Mouse (Mus musculus) ES-Bruce4 (cell line): ENCODE measurements around the gene Fnip1. TPM values are rescaled to one million over a fixed set of nuclear protein-coding genes. Genes with fewer than 3 reads are reported as not detected.

ENCODE experiments used
- H3K27ac ChIP-seq: 2 replicates; pipeline ENCODE4 v1.5.1; 2012; ENCODE audit warnings: low read length, inconsistent platforms; ENCODE audit not compliant: insufficient read depth
- H3K27me3 ChIP-seq: 2 replicates; pipeline ENCODE4 v1.6.1; 2012; ENCODE audit warnings: mild to moderate bottlenecking, low read length, inconsistent platforms; ENCODE audit not compliant: control insufficient read depth, poor library complexity, insufficient read depth, severe bottlenecking
- H3K36me3 ChIP-seq: 2 replicates; pipeline ENCODE4 v1.6.1; 2012; ENCODE audit warnings: inconsistent platforms, mild to moderate bottlenecking, low read length, moderate library complexity; ENCODE audit not compliant: control insufficient read depth, poor library complexity, insufficient read depth, severe bottlenecking
- H3K4me1 ChIP-seq: one replicate; pipeline ENCODE4 v1.8.1; 2011; ENCODE audit warnings: low read length; ENCODE audit not compliant: control insufficient read depth, insufficient read depth
- H3K4me3 ChIP-seq: 2 replicates; pipeline ENCODE4 v1.5.1; 2011; ENCODE audit warnings: low read depth, mild to moderate bottlenecking, low read length
- H3K9ac ChIP-seq: 2 replicates; pipeline ENCODE4 v1.6.1; 2012; ENCODE audit warnings: low read depth, mild to moderate bottlenecking, inconsistent platforms; ENCODE audit not compliant: poor library complexity, severe bottlenecking
- H3K9me3 ChIP-seq: replicated peaks from 2 replicates; pipeline ENCODE4 v1.6.1; 2012; ENCODE audit warnings: mild to moderate bottlenecking, low read length, inconsistent platforms; ENCODE audit not compliant: control insufficient read depth, poor library complexity, insufficient read depth, severe bottlenecking
- CTCF ChIP-seq: IDR thresholded peaks from one replicate; pipeline ENCODE4 v1.8.1; 2011; ENCODE audit warnings: low read depth, low read length
- EP300 ChIP-seq: IDR thresholded peaks from 2 replicates; pipeline ENCODE4 v1.6.1; 2011; ENCODE audit warnings: low read depth, low read length; ENCODE audit not compliant: insufficient read depth
- POLR2A ChIP-seq: IDR thresholded peaks from one replicate; pipeline ENCODE4 v1.8.1; 2011; ENCODE audit warnings: low read length; ENCODE audit not compliant: insufficient read depth
- polyA plus RNA-seq: library from polyadenylated mRNA; stranded (reverse); fragments of >200 nt; gene quantifications from 2 replicates; pipeline ENCODE4 v1.2.4, GENCODE M21; 2011; ENCODE audit warnings: low read depth; ENCODE audit not compliant: missing spikeins, insufficient read depth, insufficient read length

The Fnip1 gene
- polyA plus RNA-seq, 1 experiment: 33.2 TPM

DNA sequence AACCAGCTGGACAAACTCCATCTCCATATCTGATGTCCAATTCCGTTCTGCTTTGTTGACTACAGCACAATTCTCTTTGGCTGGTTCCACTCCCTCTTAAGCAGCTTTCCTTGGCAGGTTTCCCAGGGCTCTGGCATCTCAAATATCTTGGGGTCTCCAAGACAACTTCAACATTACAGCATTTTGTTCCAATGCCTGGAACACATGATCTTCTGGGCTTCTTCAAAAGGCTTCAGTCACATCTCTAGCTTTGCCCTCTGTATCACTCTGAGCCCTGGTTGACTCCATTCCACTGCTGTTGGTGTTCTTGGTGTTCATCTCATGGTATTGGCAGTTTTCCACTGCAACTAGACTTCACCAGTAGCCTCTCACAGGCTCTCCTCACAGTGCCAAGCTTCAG is 92.4 kb downstream of the Fnip1 start:
- Histone ChIP-seq H3K27me3 (no peaks in the 10 kb centered on the region), H3K36me3 (no peaks in the 10 kb centered on the region), H3K9me3 (no peaks in the 10 kb centered on the region), H3K9ac (no peak overlapping the region), H3K27ac (no peak overlapping the region), H3K4me3 (no peak overlapping the region), H3K4me1 (no peaks in the 10 kb centered on the region)
- no peak for TF ChIP-seq EP300
- no peak for TF ChIP-seq CTCF
- no peak for TF ChIP-seq POLR2A

GRCm38 (mm10) chr11:54530916-54531315 is 92.9 kb downstream of the Fnip1 start:
- TF ChIP-seq CTCF: no peak
- TF ChIP-seq EP300: no peak
- no peak for TF ChIP-seq POLR2A
- H3K4me3 ChIP-seq: no peak overlapping the region

DNA sequence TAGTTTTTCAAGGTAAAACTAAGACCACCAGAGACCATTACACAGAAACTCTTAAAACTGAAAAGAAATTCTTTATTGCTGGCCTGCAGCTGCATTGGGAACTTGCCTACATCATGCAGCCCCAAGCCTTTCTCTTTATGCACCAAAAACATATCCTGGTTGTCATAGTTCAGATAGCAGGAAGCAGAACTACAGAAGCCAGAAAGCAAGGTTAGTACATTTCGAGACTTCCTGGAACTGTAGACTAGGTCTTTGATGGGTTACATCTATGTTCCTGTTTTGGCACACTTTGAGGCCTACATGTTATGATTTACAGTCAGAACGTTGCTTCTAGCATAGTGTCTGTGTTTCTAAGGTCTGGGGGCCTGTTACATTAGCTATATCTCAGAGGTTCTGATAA is 95.8 kb downstream of the Fnip1 start:
- Histone ChIP-seq H3K36me3 (no peaks in the 10 kb centered on the region), H3K4me3 (no peak overlapping the region), H3K27ac (no peak overlapping the region), H3K9me3 (no peaks in the 10 kb centered on the region), H3K27me3 (no peaks in the 10 kb centered on the region), H3K9ac (no peak overlapping the region), H3K4me1 (no peaks in the 10 kb centered on the region)
- TF ChIP-seq CTCF: no peak
- TF ChIP-seq POLR2A: no peak
- no peak for TF ChIP-seq EP300

More at GRCm38 (mm10) chr11:54530916-54531315, 92.9 kb downstream of the Fnip1 start:
- no peaks in the 10 kb centered on the region for H3K36me3 ChIP-seq
- no peaks in the 10 kb centered on the region for H3K27me3 ChIP-seq
- no peak overlapping the region for H3K9ac ChIP-seq
- H3K27ac ChIP-seq: no peak overlapping the region
- H3K9me3 ChIP-seq: no peaks in the 10 kb centered on the region
- no peaks in the 10 kb centered on the region for H3K4me1 ChIP-seq

GRCm38 (mm10) chr11:54534871-54535270 is 96.9 kb downstream of the Fnip1 start:
- no peaks in the 10 kb centered on the region for H3K27me3 ChIP-seq
- H3K36me3 ChIP-seq: no peaks in the 10 kb centered on the region
- H3K4me1 ChIP-seq: peaks cover 1% of the 10 kb centered on the region
- H3K9me3 ChIP-seq: no peaks in the 10 kb centered on the region
- TF ChIP-seq POLR2A (no peak), EP300 (no peak), CTCF (peak; percentile 54)
- H3K9ac ChIP-seq: no peak overlapping the region
- no peak overlapping the region for H3K27ac ChIP-seq
- H3K4me3 ChIP-seq: no peak overlapping the region

- Histone ChIP-seq H3K27ac (no peak overlapping the region), H3K9ac (no peak overlapping the region), H3K4me3 (no peak overlapping the region), H3K9me3 (no peaks in the 10 kb centered on the region), H3K4me1 (peaks cover 1% of the 10 kb centered on the region), H3K36me3 (no peaks in the 10 kb centered on the region), H3K27me3 (no peaks in the 10 kb centered on the region)
- TF ChIP-seq EP300 (no peak), POLR2A (no peak), CTCF (no peak)
Observed at GRCm38 (mm10) chr11:54539031-54539430, 101.0 kb downstream of the Fnip1 start.

GRCm38 (mm10) chr11:54539486-54539885 is 101.5 kb downstream of the Fnip1 start:
- no peaks in the 10 kb centered on the region for H3K36me3 ChIP-seq
- H3K4me1 ChIP-seq: peaks cover 1% of the 10 kb centered on the region
- TF ChIP-seq POLR2A: no peak
- TF ChIP-seq EP300: no peak
- TF ChIP-seq CTCF: no peak
- no peak overlapping the region for H3K27ac ChIP-seq
- H3K4me3 ChIP-seq: no peak overlapping the region
- H3K27me3 ChIP-seq: no peaks in the 10 kb centered on the region
- H3K9ac ChIP-seq: no peak overlapping the region
- H3K9me3 ChIP-seq: no peaks in the 10 kb centered on the region
